Mouse (Mus musculus): ENCODE data around the gene Camk2n1. TPM values are rescaled to one million over a fixed set of nuclear protein-coding genes. Genes with fewer than 3 reads are reported as not detected.

Camk2n1 gene
- total RNA-seq, 2 experiments from 2014 or later, result 0.04 to 0.40 TPM

DNA sequence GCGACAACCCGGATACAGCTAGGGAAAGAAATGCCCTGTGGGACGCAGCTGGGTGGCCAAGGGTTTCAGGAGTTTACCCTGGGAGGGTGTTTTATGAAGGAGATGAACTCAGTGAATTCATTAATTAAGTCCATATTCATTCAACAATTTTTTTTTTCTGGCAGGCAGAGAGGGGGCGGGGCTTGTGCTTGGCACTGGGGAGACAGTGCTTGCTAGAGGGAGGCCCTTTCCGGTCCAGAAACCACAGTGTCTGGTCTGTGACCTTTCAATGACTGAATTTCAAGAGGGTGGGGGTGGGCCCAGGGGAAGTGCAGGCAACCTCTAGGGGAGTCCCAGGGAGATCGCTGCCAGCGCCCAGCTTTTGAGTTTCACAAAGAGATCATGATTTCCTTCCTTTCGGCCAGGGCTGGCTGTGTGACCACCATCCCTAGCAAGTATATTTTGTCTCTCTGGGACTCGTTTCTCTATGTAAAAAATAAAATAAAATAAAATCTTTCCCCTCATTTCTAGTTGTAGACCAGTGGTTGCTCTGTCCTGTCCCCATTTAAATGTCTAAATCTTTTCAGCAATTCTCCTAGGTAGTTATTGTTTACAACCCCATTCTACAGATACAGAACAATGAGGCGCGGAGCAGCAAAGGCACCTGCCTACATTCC lies 9.8 kb downstream of the Camk2n1 start:
- ATAC-seq (ENCODE audit: poor library complexity, severe bottlenecking), result peak; percentile 88

DNA sequence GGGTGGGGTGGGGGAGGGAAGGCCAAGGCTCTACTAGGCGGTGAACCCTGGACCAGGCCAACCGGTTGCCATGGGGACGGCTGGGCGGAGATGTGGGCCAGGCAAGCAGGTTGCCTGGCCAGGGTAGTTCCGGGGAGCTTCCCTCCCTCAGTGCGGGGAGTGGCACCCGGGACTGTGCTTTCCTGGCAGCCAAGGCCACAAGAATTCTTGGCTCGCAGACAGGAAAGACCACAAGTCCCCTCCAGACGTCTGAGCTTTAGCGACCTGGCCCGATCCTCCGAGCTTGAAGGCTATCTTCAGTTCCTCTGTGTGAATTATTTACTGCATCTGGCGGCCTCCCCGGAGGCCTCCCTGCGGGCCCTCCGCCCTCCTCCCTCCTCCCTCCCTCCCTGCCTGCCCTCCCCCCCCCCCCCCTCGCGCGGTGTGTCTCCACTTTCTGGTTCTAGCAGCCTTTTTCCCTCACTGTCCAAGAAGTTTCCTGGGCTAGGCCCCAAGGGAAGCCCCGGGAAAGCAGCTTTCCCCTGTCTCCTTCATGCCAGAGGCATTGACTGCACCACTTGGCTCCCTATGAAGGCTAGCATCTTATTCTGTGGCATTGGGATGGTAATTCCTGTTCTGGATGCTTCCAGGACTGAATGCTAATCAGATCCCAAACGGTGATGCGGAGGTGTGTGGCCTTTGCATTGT lies 10.7 kb downstream of the Camk2n1 start:
- no peak for ATAC-seq (ENCODE audit: poor library complexity, severe bottlenecking)

DNA sequence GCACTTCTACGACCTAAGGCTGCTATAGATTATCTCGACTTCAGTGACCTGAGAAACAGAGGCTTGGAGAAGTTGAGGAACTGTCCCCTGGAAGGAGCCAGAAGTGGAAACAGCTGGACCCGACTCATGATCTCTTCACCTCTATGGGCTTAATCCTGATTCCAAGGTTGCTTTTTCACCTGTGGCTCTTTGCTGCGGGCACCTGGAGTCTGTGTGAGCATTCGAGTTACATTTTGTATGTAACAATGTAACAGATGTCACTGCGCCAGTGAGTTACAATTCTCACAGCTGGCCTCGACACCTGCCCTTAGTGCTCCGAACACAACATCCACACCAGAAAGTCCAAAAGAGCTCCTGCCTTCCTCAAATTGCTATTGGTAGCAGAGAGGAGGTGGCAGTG lies 11.3 kb downstream of the Camk2n1 start:
- ATAC-seq (ENCODE audit: poor library complexity, severe bottlenecking), result no peak

DNA sequence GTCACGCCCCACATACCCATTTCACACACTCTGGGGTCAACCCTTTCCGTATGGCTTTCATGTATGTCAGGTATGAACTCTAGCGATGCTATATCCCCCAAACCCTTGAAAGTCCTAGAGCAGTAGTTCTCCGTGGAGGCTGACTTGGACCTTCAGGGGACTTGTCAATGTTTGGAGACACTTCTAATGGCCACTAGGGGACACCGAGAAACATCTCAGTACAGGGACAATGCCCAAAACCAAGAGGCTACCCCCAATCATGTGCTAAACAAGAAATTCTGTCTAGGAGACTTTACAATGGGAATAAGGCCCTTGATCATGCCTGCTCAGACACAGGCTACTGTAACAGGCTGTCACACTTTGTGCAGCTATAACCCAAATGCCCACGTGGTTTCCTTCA lies 12.6 kb downstream of the Camk2n1 start:
- no peak for ATAC-seq (ENCODE audit: poor library complexity, severe bottlenecking)

DNA sequence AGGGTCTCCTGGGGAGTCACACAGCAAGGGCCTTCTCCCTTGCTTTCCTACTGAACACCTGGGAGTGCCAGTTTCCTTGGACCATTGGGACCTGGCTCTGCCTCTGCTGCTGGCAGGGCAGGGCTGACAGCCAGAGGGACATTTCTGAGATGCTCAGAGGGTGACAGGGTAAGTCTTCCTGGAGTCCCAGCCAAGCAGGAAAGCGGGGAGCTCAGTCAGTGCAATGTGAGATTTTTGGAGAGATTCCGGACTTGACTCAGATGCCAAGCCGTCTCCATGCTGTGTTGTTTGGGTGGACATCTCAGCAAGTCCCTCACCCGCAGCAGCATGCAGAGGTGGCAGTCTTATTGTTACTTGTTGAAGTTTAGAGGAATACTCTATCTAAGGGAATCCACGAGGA lies 13.3 kb downstream of the Camk2n1 start:
- ATAC-seq (ENCODE audit: poor library complexity, severe bottlenecking), result no peak

DNA sequence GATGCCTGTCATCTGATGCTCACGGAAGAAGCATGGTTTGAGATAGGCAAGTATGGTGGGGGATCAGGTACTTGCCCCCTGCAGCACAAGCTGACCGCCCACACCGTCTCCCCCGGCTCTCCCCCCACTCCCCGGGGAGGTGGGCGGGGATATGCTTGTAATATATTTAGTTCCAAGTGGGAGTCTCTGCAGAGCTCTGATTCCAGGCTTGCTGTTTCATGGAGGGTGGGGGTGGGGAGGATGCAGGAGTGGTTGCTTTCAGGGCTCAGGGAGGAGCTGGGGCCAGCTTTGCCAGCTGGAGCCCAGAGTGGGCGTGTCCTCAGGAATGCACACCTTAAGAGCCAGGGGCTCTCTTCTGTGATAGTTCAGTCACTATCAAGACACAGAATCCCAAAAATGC lies 15.0 kb downstream of the Camk2n1 start:
- ATAC-seq (ENCODE audit: poor library complexity, severe bottlenecking), result no peak

DNA sequence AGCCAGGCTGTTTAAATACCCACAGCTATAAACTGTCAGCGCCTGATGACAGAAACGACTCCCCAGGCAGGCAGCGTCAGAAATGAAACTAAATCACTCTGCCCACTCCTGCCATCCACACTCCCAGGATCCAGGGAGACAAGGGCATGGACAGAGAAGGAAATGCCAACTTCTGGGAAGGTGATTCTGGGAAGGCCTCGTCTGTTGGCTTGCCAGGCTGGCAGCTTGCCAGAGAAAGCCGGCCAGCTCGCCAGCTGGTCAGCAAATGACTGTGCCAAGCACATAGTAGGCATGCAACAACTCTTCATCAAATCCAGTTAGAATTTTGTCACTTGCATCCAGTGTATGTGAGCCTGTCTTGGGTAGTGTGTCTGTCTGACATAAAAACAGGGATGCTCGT lies 17.1 kb downstream of the Camk2n1 start:
- no peak for ATAC-seq (ENCODE audit: poor library complexity, severe bottlenecking)

DNA sequence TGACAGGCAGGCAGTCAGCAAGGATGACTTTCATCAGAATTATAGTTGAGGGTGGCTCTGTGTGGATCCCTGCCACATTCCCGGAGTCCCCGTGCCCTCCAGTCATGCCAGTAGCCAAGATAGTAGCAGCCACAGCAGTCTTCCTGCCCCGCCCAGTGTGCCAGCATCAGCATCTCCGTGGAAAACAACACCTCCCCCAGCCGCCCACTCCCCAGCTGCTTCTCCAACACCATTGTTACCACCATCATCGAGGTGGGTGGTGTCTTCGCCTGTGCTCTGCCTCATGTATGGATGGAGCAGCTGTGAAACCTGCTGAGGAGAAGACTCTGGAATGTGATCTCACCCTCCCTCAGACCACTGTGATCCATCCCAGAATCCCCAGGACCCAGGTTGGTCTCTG lies 25.5 kb downstream of the Camk2n1 start:
- ATAC-seq (ENCODE audit: poor library complexity, severe bottlenecking), result no peak

DNA sequence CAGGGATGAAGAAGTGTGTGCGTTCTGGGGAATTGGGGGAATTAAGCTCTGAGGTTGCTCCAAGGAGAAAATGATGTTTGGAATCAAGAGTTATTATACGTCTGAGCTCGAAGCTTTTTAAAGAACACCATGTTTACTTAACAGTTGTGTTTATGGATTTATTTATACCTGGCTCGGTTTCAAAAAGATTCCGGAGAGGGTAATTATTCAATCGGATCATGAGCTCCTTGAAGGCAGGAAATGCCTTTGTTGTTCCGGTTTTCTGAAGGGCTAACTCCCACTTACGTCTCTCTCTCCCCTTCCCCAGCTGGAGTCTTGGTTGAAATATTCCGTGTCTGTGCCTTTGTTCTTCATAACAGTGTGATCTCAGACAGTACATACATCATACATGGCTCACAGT lies 26.8 kb downstream of the Camk2n1 start:
- ATAC-seq (ENCODE audit: poor library complexity, severe bottlenecking), result no peak

DNA sequence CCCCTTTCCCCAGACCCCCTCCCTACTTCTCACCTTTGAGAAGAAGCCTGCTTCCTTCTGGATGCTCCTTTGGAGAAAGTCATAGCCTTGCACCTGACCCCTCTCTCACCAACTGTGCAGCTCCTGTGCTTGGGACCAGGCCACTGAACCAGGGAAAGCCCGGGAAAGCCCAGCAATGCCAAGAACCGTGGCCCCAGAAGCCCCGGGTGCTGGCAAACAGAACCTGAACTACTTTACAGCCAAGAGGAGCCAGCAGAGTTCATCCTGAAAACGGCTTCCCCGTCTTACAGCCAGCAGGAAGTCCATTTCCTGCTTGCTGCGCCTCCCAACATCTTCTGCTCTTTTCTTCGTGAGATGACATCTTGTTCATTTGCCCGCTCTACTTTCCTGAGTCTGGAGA lies 28.6 kb downstream of the Camk2n1 start:
- no peak for ATAC-seq (ENCODE audit: poor library complexity, severe bottlenecking)

DNA sequence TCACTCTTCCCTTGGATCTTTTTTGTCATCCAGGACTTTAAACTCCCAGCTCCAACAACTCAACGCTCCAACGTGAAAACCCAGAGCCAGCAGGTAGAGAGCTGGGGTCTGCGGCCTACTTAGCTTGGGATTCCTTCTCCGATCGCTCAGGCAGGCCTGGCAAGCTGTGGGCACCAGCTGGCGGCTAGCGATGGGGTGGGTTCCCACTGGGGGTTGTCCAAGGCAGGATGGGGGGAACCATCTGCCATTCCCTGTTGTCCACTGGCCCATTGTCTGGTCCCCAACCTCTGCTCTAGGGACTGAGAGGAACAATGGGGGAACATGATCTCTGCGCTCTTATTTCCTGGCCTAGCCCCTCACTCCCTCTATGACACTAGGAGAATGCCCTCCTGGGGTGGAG lies 34.1 kb downstream of the Camk2n1 start:
- ATAC-seq (ENCODE audit: poor library complexity, severe bottlenecking), result no peak

DNA sequence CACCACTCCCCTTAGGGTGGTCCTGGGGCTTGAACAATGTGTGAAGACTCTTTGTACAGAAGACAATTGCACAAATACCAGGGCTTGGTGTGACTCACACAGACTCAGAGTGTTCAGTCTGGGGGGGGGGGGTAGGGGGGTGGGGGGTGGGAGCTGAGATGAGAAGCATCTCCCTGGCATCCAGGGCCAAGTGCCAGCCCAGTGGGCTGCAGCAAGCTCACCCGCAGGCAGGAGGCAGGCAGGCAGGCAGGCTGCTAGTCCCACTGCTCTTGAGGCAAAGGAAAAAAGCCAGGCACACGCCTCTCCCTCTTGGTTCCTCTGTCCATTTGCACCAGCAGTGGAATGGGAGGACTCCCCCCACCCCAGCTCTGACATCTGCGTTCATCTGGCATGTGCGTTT lies 37.0 kb downstream of the Camk2n1 start:
- no peak for ATAC-seq (ENCODE audit: poor library complexity, severe bottlenecking)

DNA sequence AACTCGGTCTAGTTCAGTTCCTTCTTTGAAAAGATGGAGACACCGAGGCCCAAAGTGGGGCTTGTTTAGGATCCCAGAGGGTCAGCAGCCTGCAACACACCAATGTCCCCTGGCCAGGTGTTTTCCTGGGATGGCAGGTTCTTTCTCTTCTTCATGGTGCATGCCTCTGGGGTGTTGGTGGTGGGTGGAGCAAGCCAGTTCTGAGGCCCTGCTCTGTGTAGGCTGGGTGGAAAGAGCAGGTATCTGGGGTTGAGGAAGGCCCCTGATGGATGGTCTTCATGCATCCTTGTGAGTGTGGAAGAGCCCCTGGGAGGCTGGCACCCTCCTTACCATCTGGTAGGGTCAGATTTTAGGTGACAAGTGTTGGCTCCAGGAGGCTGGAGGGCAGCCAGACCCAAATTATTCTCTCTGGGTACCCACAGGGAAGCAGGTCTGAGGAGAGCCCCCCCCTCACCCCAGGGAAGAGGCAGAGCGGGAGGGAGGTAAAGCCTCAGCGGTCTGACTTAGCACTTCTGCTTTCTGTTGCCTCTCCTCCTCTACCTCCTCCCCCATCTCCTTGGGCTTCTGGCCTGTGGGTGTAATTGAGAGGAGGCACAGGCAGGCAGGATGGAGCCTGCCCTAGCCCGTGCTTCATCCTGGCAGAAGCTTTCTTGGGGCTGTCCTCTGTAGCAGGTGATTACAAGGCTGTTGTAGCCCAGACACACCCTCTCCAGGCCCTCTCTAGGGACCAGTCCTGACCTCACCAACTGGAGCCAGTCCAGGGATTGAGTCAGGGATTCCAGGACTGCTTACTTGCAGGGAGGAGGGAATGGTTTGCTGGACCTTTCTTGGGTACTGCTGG lies 39.3 kb downstream of the Camk2n1 start:
- no peak for ATAC-seq (ENCODE audit: poor library complexity, severe bottlenecking)

DNA sequence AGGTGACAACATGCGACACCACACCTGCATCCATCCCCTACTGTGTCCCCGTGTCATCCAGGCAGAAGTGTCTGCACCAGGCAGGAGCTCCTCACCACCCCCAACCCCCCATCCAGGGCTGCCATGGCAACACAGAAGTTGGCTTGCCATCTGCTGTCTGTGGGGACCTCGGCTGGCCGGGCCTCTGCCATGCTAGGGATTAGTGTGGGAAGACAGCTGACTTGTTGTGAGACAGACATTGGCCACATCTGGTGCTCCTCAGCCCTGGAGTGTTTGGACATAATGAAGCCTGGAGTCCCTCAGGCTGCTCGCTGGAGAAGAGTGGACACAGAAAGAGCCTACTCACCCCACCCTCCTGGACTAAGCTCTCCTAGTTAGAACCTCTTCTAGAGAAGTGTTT lies 40.8 kb downstream of the Camk2n1 start:
- no peak for ATAC-seq (ENCODE audit: poor library complexity, severe bottlenecking)

DNA sequence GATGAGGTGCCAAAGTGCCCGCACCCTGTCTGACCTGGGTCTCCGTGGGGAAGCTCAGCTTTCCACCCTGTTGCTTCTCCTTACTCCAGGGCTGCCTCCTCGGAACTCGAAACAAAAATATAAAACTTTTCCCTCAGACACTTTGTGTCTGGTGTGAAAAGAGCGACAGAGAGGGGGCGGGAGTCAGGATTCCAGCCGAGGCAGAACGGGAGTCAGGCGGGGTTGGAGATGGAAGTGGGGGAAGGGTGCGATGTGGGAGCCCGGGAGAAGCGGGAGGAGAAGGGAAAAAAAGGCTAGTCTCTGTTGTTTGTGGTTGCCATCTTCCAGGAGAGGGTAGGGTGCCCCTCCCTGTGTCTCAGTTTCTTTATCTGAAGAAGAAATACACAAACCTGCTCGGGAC lies 41.7 kb downstream of the Camk2n1 start:
- ATAC-seq (ENCODE audit: poor library complexity, severe bottlenecking), result no peak

DNA sequence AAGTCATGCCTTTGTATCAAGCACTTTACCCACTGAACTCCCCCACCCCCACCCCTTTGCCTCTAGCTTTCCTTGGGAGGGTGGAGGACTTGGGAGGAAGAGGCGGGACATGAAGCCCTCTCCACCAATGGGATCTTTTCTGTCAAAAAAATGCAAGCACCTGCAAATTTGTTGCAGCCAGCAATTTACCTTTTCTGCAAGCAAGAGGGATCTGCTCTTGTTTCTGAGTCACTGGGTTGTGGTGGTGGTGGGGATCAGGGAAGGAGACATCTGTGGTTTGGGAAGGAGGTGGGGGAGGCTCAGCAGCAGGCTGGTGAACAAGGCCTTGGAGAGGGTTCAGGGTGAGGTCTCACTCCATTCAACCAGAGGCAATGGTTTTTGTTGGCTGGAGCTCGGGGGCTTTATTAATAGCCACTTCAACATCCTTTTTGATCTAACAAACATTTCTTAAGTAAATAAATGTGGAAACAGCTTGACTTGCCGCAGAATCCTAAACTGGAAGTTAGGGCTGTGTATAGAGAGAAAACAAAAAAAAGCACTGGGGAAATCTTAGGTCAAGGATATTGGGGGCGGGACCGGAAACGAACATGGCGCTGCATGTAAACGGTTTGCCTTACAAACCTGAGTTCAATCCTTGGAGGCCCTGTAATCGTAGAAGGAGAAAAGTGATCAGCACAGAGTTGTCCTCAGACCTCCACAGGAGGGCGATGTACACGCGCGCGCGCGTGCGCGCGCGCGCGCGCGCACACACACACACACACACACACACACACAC lies 42.8 kb downstream of the Camk2n1 start:
- ATAC-seq (ENCODE audit: poor library complexity, severe bottlenecking), result no peak

DNA sequence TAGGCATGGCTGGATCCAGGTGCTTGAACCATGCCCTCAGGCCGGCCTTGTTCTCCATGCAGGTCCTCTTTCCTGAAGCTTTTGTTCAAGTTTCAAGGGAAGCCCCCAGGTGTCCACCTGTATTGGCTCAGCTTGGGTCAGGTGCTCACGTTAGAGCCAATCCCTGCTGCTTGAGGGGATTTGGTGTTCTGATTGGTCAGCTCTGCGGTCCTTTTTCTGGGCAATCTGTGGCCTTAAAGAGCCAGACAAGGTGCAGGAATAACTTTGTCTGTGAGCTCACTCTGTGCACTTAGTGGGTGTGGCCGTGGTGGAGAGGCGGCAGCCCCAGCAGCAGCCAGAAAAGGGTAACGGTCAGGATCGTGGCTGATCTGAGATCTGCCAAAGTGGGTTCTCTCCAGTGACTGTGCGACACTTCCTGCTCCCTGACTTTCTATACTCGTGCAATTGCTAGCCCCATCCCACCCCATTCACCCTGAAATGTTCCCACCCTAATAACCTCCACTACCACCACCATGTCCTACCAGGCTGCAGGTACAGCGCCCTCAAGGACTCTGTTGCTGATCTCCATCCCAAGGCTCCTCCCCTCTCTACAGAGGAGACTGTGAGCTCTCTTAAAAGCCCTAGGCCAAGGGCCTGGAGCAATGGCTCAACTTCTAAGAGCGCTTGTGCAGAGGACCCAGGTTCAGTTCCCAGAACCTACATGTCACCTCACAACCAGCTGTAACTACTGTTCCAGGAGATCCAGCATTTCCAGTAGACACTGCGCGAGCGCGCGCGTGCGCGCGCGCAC lies 45.9 kb downstream of the Camk2n1 start:
- ATAC-seq (ENCODE audit: poor library complexity, severe bottlenecking), result no peak

DNA sequence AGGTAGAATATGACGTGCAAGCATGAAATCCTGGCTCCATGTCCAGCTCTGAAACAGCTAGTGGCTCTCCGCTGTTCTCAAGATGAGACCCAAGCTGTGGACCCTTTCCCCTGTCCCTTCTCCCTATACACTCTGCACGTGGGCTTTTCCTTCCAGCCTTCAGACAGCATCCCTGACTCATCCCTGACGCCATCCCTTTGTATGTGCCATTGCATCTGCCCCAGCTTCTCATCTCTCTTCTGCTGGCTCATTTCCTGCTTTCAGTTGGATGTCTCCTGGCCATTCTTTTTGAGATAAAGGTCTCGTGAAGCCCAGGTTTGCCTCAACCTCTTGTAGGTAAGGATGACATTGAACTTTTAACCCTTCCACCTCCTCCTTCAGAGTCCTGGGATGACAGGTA lies 46.9 kb downstream of the Camk2n1 start:
- no peak for ATAC-seq (ENCODE audit: poor library complexity, severe bottlenecking)

DNA sequence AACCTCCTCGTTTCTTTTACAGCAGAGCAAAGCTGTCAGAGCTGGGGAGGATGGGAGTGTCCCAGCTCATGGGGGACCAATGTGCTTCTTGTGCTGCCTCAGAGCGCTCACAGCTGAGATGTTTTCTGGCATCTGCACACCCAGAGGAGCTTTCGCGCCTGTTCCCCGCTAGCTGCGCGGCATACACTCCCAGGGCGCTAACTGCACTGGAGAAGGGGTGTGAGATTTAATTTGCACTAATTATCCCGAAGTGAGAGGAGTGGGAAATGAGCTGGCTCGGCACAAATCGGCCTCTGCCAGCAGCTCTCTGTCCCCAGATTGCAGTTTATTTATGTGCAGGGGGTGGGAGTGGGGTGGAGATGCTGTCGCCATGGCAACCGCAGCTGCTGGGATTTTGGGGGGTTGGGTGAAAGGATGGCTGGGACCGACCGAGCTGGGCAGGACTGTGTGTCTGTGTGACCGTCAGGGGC lies 50.6 kb downstream of the Camk2n1 start:
- no peak for ATAC-seq (ENCODE audit: poor library complexity, severe bottlenecking)

DNA sequence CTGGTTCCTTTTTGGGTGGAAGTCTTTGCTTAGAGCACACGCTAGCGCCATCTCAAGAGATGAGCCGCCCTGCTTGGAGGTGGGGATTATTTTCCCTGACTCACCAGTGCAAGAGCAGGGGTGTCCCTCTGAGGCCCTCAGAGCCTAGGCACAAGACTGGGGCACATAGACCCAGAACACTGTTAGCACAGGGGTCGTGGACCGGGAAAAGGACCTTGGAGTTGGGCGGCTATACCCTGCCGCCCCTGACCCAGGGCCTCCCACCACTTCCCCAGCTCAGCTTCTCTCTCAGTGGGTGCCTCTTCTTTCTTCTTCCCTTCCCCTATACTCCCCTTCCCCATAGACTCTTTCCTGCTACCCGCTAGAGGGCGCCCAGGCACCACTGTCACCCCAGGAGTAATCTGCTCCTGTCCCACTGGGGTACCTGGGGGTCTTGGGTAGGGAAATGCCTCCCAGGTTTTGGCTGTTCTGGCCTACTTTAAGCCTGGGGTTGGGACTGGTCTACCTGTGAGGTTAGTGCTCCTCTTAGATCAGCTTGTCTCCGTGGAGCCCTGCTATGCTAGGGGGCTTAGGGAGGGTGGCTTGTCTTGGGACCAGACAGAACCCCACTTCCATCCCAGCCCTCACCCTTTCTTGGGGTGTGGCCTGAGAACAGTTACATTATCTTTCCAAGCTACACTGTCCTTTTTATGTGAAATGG lies 51.2 kb downstream of the Camk2n1 start:
- ATAC-seq (ENCODE audit: poor library complexity, severe bottlenecking), result no peak
